Comparison of ENCODE assay signal across 7 mouse cellular contexts in genomic region chr16:94123247-94123646, GRCm38 (mm10). TPM values are rescaled to one million over a fixed set of nuclear protein-coding genes. Genes with fewer than 3 reads are reported as not detected.
A peak's percentile ranks its signal among the peaks of the same experiment; 100 is the strongest.
DNase-seq lines count a peak whose midpoint lies in the region; ATAC-seq lines count a peak whose summit lies in the region.

No protein-coding gene starts in this region.

- DNase-seq in layer of hippocampus, postnatal 25 days (ENCODE audit: extremely low spot score in 1 of 2, low spot score in 1 of 2), result peak; percentile 25 to 40
- no peak for DNase-seq in layer of hippocampus, adult 9-10 months (ENCODE audit: low spot score)
- DNase-seq in adrenal gland, adult 2 months, result peak; percentile 69
- peak; percentile 44 to 58 for DNase-seq in cerebellum, adult 18-20 months
- peak; percentile 34 to 58 for DNase-seq in kidney, postnatal 4 days
- no peak for DNase-seq in embryo, embryonic 11 days

- no peak for ATAC-seq in monocyte, adult 5-6 weeks (replicated peaks; ENCODE audit: insufficient number of reproducible peaks, low FRiP score, low TSS enrichment, poor library complexity, severe bottlenecking)

RNA-seq across cellular contexts. Expression of gene Sim2, which starts 38.5 kb away (rescaled TPM):
- under 1 TPM; 0.20 to 0.23 TPM for total RNA-seq in layer of hippocampus, postnatal 25 days (2021)
- not detected for total RNA-seq in adrenal gland, adult 2 months (2021)
- not detected in 2 replicates for polyA plus RNA-seq in adrenal gland, adult 2 months (2012; rRNA removed)
- total RNA-seq in monocyte, adult 5-6 weeks (2017), result not detected in 3 replicates

Comparison
In these comparisons a context has a peak if more than half of its experiments do, and no peak if none do; other contexts are left out.
1. DNase-seq: peak in layer of hippocampus, postnatal 25 days (2 of 2), adrenal gland, adult 2 months (single experiment), cerebellum, adult 18-20 months (2 of 2) and kidney, postnatal 4 days (2 of 2); none in layer of hippocampus, adult 9-10 months (single experiment) and embryo, embryonic 11 days (single experiment).